23 mouse cellular contexts compared by ENCODE assay signal in genomic region chr11:51746096-51746495, GRCm38 (mm10).
"Had no signal": no experiment of that assay in that cellular context is flagged by ENCODE, and none has a peak within 500 bp of the region (broad histone marks: within the 10 kb centered on the region; RNA-seq: fewer than 3 reads in every experiment).

No protein-coding gene starts in this region.

- H3K4me2 ChIP-seq: kidney, embryonic 15.5 days; limb, embryonic 12.5 days; limb, embryonic 15.5 days; midbrain, embryonic 13.5 days; neural tube, embryonic 13.5 days; stomach, embryonic 15.5 days had no signal

- H3K4me1 ChIP-seq: kidney, embryonic 15.5 days; limb, embryonic 12.5 days; limb, embryonic 15.5 days; midbrain, embryonic 10.5 days; midbrain, embryonic 13.5 days; neural tube, embryonic 13.5 days; stomach, embryonic 15.5 days had no signal

- H3K9me3 ChIP-seq: kidney, embryonic 15.5 days; limb, embryonic 12.5 days; limb, embryonic 15.5 days; midbrain, embryonic 10.5 days; midbrain, embryonic 13.5 days; neural tube, embryonic 13.5 days; stomach, embryonic 15.5 days had no signal

- DNase-seq: kidney, adult 8-10 months; kidney, postnatal 10 days; kidney, postnatal 36 days; left cerebral cortex, postnatal 4 days; lung, adult 2 months; retina, postnatal 1 day; right cerebral cortex, postnatal 25 days; spleen, adult 18-20 months; thymus, adult 18-20 months; thymus, postnatal 36 days had no signal

- H3K27ac ChIP-seq: kidney, embryonic 15.5 days; limb, embryonic 12.5 days; limb, embryonic 15.5 days; midbrain, embryonic 10.5 days; midbrain, embryonic 13.5 days; neural tube, embryonic 13.5 days had no signal

- H3K4me3 ChIP-seq: kidney, embryonic 15.5 days; limb, embryonic 12.5 days; limb, embryonic 15.5 days; megakaryocyte, embryonic 14.5 days; midbrain, embryonic 10.5 days; midbrain, embryonic 13.5 days; myocyte; neural tube, embryonic 13.5 days; stomach, embryonic 15.5 days had no signal

- ATAC-seq: inflammation-experienced regulatory T-cells, adult 6 months; intestine, embryonic 16.5 days; lung, postnatal 0 days; midbrain, embryonic 13.5 days; midbrain, embryonic 16.5 days had no signal

- H3K9ac ChIP-seq: kidney, embryonic 15.5 days; limb, embryonic 12.5 days; limb, embryonic 15.5 days; midbrain, embryonic 13.5 days; neural tube, embryonic 13.5 days; stomach, embryonic 15.5 days had no signal

- H3K27me3 ChIP-seq: kidney, embryonic 15.5 days; limb, embryonic 12.5 days; limb, embryonic 15.5 days; megakaryocyte, embryonic 14.5 days; midbrain, embryonic 13.5 days; neural tube, embryonic 13.5 days; stomach, embryonic 15.5 days had no signal
